Mouse (Mus musculus): ENCODE measurements at regions not wholly inside any gene's neighbourhood (a gene's known extent, or its start where the extent isn't known, plus 50 kb on each side); places are given as distances from the start of the nearest gene placed in this dataset.

- TF ChIP-seq GATA1 (IDR thresholded peaks at IDR 0.05; ENCODE audit: borderline replicate concordance, low read length): no peak
- no peak for TF ChIP-seq FLI1 (IDR thresholded peaks at IDR 0.05; ENCODE audit: low read length)
These were observed 178.0 kb upstream of the Lpp start for GRCm38 (mm10) chr16:24215353-24215752.
